10 mouse cellular contexts compared by ENCODE assay signal in genomic region chr19:38901146-38902135, GRCm38 (mm10). TPM values are rescaled to one million over a fixed set of nuclear protein-coding genes. Genes with fewer than 3 reads are reported as not detected.
DNase-seq lines count a peak whose midpoint lies in the region; ATAC-seq and TF ChIP-seq lines count a peak whose summit lies in the region.
"Had no signal": no experiment of that assay in that cellular context is flagged by ENCODE, and none has a peak within 500 bp of the region (broad histone marks: within the 10 kb centered on the region; RNA-seq: fewer than 3 reads in every experiment).

No protein-coding gene starts in this region.

- no peak overlapping the region for H3K4me3 ChIP-seq in kidney, embryonic 16.5 days (ENCODE audit: low read length)
- no peak overlapping the region for H3K4me3 ChIP-seq in forebrain, postnatal 0 days (ENCODE audit: low read depth, low read length)
- H3K4me3 ChIP-seq: limb, embryonic 13.5 days had no signal

- peak; percentile 32 to 39 for DNase-seq in cerebellum, adult 18-20 months
- DNase-seq in cerebellum, adult 11-12 months, result no peak
- peak; percentile 21 for DNase-seq in kidney, postnatal 10 days
- DNase-seq in 416B (ENCODE audit: low read depth), result peak; percentile 12
- DNase-seq in forebrain, postnatal 0 days, result peak; percentile 55
- no peak for DNase-seq in spleen, postnatal 36 days (ENCODE audit: low spot score in 2 of 2)
- DNase-seq in urinary bladder, postnatal 14 days (ENCODE audit: low spot score), result no peak
- DNase-seq: gastrocnemius, postnatal 14 days had no signal

- no peak overlapping the region for H3K9ac ChIP-seq in kidney, embryonic 16.5 days (replicated peaks; ENCODE audit: low read length)
- no peak overlapping the region for H3K9ac ChIP-seq in forebrain, postnatal 0 days
- H3K9ac ChIP-seq: limb, embryonic 13.5 days had no signal

- ATAC-seq in kidney, embryonic 16.5 days (ENCODE audit: low FRiP score, low TSS enrichment), result no peak
- peak; percentile 60; the same call in 1 of the 2 replicates for ATAC-seq in forebrain, postnatal 0 days

- no peaks in the 10 kb centered on the region for H3K9me3 ChIP-seq in kidney, embryonic 16.5 days (ENCODE audit: low read length)
- H3K9me3 ChIP-seq in forebrain, postnatal 0 days (ENCODE audit: low read length), result no peaks in the 10 kb centered on the region
- H3K9me3 ChIP-seq: limb, embryonic 13.5 days had no signal

- TF ChIP-seq CTCF in forebrain, postnatal 0 days (IDR thresholded peaks at IDR 0.05; ENCODE audit: low read depth), result peak; percentile 40; the same call in 1 of the 2 replicates

- no peaks in the 10 kb centered on the region for H3K4me1 ChIP-seq in kidney, embryonic 16.5 days (ENCODE audit: insufficient read depth, low read length)
- no peaks in the 10 kb centered on the region for H3K4me1 ChIP-seq in forebrain, postnatal 0 days (ENCODE audit: insufficient read depth)
- H3K4me1 ChIP-seq: limb, embryonic 13.5 days had no signal

- H3K4me2 ChIP-seq in kidney, embryonic 16.5 days (replicated peaks; ENCODE audit: low read depth, low read length), result no peak overlapping the region
- no peak overlapping the region for H3K4me2 ChIP-seq in forebrain, postnatal 0 days (ENCODE audit: low read depth)
- H3K4me2 ChIP-seq: limb, embryonic 13.5 days had no signal

- H3K27me3 ChIP-seq in kidney, embryonic 16.5 days (ENCODE audit: insufficient read depth, low read length), result no peaks in the 10 kb centered on the region
- no peaks in the 10 kb centered on the region for H3K27me3 ChIP-seq in forebrain, postnatal 0 days (ENCODE audit: insufficient read depth, low read length)
- H3K27me3 ChIP-seq: limb, embryonic 13.5 days had no signal

- H3K27ac ChIP-seq in kidney, embryonic 16.5 days (ENCODE audit: low read length), result no peak overlapping the region
- H3K27ac ChIP-seq in forebrain, postnatal 0 days (ENCODE audit: low read depth, low read length), result no peak overlapping the region
- H3K27ac ChIP-seq: limb, embryonic 13.5 days had no signal

- no peaks in the 10 kb centered on the region for H3K36me3 ChIP-seq in kidney, embryonic 16.5 days (ENCODE audit: insufficient read depth, low read length)
- peaks cover 5% of the 10 kb centered on the region; the same call in 1 of the 2 replicates for H3K36me3 ChIP-seq in forebrain, postnatal 0 days (ENCODE audit: insufficient read depth)

- WGBS in kidney, embryonic 16.5 days, result 79% methylated on average over 12 of the region's 12 CpGs
- WGBS in forebrain, postnatal 0 days, result 48% methylated on average over 12 of the region's 12 CpGs

RNA-seq across cellular contexts. Expression of gene Hells, which starts 29.3 kb away (rescaled TPM):
- polyA plus RNA-seq in kidney, embryonic 16.5 days (2015; fragmentation: Nextera tagmentation; extraction: Ambion mirVana), result 46.2 and 46.5 TPM in 2 replicates
- total RNA-seq in forebrain, postnatal 0 days (2014; rRNA removed), result 4.7 and 8.1 TPM in 2 replicates
- polyA plus RNA-seq in forebrain, postnatal 0 days (2015; fragmentation: Nextera tagmentation; extraction: Ambion mirVana), result 2.7 and 4.8 TPM in 2 replicates

Comparison
In these comparisons a context has a peak if more than half of its experiments do, and no peak if none do; other contexts are left out.
1. DNase-seq: peak in cerebellum, adult 18-20 months (2 of 2), kidney, postnatal 10 days (single experiment), 416B (single experiment) and forebrain, postnatal 0 days (single experiment); none in cerebellum, adult 11-12 months (single experiment), spleen, postnatal 36 days (0 of 2) and urinary bladder, postnatal 14 days (single experiment).